Mouse (Mus musculus) c-Kit-positive CD71-negative TER-119-negative erythroid progenitor cells, embryonic 14.5 days (primary cell): ENCODE measurements around the gene Abhd14b.

ENCODE experiments used
- DNase-seq: peaks from one replicate; pipeline ENCODE4 v3.0.0-alpha.2; 2013; ENCODE audit warnings: low read depth

Gene Abhd14b

DNA sequence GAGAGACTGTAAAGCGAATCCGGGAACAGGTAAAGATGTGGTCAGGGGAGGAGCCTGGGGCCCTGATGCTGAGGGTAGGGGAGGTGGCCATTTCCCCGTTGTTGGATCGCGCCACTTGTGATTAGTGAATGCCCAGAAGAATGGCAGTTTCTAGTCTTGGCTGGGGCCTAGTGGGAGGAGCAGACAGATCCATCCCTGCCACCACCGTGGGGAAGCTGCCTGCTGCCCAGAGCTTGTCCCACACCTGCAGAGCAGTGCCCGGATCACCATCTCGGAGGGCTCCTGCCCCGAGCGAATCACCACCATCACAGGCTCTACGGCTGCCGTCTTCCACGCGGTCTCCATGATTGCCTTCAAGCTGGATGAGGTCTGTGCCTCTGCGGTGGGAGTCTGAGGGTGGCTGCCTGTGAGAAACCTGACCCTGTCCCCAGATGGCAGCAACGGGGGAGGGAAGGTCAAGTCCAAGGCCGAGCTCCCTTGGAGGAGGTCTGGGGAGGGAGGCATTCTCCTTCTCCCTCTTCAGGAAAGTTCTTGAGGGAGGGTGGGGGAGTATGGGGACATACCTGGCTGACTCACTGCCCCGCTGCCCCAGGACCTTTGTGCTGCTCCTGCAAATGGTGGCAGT is 13.3 kb downstream of the Abhd14b start:
- no peak for DNase-seq

DNA sequence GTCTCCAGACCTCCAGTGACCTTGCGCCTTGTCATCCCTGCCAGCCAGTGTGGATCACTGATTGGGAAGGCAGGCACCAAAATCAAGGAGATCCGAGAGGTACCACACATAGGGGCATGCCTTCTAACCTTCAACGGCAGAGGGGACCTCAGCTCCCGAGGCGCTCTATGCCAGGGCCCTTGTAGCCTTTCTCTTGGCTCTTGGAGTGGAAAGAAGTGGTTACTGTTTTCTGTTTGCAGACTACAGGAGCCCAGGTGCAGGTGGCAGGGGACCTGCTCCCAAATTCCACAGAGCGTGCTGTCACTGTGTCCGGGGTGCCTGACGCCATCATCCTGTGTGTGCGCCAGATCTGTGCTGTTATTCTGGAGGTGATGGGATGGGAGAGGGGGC is 13.8 kb downstream of the Abhd14b start:
- DNase-seq = no peak

DNA sequence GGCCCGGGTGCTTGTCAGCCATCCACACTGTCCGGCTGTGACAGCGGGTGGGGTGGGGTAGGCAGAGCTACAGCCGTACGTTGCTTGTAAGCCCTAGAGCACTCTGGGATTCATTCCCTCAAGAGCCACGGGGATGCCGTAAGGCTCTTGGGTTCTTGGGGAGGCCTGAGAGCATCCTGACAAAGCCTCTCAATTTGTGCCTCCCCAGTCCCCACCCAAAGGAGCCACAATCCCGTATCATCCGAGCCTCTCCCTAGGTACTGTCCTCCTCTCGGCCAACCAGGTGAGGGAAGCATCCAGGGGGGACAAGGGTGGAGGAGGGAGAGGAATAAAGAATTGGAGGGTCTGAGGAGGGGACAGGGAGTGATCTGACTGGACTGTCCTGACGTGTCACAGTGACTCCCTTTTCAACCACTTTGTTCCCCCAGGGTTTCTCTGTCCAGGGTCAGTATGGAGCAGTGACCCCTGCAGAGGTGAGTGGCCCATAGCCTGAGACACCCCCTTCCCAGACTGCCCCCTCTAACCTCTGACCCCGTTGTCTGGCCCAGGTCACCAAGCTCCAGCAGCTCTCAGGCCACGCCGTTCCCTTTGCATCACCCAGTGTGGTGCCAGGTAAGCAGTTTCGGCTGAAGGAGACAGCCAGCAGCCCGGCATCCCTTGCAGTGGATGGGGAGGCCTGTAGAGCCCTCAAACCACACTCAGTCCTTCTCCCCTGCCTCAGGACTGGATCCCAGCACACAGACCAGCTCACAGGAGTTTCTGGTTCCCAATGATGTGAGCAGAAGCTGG is 14.6 kb downstream of the Abhd14b start:
- DNase-seq = no peak

DNA sequence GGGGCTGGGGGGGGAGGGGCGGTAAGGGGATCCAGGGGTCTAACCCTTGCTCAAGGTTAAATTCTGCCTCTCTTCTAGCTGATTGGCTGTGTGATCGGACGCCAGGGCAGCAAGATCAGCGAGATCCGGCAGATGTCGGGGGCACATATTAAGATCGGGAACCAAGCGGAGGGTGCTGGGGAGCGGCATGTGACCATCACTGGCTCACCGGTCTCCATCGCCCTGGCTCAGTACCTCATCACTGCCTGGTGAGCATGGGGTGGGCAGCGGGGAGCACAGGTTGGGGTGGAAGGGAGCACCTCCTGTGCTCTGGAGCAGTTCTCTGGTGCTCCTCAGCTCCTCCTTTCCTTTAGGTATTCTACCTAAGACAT is 15.2 kb downstream of the Abhd14b start:
- no peak for DNase-seq

DNA sequence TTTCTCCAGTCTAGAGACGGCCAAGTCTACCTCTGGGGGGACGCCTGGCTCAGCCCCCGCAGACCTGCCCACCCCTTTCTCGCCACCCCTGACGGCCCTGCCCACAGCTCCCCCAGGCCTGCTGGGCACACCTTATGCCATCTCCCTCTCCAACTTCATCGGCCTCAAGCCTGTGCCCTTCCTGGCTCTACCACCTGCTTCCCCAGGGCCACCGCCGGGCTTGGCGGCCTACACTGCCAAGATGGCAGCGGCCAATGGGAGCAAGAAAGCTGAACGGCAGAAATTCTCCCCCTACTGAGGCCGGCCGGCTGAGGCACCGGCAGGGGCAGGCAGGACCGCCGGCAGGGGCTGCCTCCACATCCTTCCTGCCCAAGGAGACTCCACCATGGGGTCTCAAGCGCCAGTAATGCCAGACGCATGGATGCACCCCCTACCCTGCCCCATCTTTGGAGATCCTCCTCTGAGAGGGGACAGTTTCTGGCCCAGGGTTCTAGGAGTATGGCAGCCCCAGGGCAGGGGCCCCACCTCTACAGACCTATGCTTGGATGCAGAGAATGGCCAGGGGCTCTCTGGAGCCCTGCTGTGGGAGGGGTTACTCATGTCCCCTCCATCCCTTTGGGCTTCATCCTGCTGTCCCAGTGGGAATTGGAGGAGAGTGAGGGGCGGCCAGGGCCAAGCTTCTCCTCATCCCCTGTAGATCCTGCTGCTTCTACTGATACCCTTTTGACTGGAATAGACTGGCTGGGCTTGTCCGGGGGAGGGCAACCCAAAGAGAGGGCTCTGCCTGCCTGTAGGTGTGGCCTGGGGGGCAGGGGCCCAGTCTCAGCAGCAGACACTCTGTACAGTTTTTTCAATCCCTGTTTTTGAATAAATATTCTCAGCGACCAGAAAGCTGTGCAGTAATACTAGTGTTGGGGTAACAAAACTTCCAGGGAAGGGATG is 16.1 kb downstream of the Abhd14b start:
- DNase-seq = no peak

DNA sequence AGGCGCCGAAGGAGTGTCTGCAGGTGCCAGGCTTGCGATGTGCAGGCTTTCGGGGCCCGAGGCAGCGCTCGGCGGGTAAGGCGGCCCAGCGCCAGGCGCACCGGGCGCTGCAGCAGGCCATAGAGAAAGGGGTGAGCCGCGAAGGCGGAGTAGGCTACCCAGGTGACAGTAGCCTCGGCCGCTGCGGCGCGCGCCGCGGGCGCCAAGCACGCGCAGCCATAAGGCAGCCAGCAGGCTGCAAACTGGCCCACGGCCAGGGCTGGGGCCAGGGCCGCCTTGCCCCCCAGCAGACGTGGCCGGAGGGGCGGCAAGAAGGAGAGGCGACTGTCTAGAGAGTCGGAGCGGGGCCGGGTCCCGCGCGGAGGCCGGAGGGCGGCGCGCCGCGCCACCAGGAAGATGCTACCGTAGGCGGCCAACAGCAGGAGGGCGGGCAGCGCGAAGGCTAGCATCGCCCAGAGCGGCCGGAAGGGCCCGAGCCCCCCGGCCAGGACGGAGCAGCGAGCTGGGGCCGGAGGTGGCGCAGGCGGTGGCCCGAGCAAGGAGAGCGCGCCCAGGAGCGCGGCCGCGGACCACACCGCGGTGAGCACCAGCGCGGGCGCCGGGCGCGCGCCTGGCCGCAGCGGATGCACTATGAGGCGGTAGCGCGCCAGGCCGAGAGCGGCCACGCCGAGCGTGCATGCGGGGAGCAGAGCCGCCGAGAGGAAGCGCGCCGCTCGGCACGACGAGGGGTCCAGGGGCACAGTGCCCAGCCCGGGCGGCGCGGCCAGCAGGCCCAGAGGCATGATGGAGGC is 17.7 kb downstream of the Abhd14b start:
- no peak for DNase-seq

DNA sequence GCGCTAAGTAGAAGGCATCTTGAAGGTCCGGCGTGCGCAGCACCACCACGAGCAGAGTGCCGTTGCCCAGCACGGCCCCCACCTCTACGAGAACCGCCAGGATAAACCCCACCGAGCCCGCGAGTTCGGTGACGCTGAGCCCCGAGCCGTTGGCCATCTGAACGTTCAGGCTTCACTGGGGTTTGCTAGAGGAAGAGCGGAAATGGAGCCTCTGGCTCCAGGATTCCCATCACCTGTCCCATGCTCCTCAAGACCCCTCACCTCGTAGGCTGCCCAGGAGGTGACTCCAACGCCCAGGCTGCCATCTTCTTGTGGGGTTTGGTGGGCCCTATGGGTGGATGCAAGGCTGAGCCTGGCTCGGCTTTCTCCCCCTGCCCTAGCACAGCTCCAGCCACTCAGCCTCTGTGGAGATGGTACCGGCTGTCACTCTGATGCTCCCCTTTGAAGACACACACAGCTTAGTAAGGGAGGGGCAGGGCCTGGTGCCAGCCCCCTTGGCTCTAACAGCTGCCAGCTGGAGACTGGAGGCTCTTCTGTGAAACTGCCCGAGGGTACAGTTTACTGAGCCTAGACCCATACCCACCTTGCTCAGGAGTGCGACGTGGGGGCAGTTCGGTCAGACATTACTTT is 18.4 kb downstream of the Abhd14b start, which contains the start of gene Gpr62:
Gpr62 (minus strand) TSS at position 368 of the 630 bp plus-strand sequence.
- DNase-seq = no peak

DNA sequence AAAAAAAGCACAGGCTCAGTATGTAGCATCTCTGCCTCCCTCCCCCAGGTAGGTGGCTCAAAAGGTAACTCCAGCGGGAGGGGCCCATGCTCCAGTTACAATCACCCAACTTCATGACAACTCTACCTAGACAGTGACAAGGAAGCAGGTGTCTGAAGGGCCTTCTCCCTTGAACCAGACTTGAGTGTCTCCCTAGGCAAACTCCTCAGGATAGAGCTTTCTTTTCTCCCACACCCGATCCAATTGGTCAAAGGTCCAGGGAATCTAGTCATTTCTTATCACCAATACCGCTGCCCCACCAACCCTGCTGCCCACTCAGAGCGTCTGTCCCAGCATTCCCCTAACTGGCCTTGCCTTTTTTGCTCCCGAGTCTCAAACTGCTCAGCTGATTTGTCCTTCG is 19.5 kb downstream of the Abhd14b start:
- DNase-seq = no peak

DNA sequence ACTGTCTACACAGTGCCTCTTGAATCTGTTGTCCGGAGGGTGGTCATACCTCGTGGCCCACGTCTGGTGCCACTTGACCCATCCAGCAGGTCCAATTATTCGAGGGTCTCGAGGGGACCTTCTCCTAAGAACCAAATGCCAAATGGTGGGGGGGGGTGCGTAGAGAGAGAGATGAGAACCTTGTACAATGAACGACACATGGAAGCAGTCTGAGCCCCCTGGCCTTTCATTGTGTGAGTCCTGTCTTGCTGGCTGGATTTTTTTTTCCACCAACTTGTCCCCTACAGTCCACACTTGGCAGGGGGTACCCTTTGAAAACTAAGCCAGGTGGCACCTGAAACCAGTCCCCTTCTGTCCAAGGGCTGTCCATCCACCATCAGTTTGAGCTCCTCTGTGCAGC is 20.5 kb downstream of the Abhd14b start:
- no peak for DNase-seq

DNA sequence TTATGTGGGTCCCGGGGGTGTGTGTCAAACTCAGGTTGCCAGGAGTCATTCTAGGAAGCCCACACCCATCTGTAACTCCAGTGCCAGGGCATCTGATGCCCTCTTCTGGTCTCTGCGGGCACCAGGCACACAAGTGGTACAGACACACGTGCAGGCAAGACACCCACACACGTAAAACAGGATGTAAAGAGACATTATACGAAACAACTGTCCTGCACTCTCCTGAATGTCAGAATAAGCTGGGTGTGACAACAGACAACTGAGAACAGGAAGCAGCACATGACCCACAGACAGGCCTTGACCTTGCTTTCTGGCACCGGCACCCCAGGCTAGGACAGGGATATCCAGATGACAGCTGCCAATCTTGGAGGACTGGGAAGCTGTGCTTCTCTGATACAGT is 22.1 kb downstream of the Abhd14b start:
- no peak for DNase-seq

DNA sequence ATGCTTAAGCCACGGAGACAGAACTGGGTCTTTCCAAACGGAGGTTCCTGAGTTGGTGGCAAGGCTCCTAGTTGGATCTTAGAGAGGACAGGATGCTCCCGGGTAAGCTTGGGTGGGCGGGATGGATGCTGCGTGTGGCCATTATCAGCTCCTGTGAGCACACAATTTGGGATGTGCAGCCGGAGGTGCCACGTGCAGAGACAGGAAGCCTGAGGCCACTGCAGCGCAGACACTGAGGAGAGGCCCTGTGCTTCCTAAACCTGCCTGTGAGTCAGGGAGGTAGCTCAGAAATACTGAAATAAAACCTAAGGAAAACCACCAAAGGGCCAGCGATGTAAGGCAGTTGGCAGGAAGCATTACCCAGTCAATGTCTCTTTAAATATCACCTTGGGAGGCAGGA is 22.5 kb downstream of the Abhd14b start:
- DNase-seq = no peak

DNA sequence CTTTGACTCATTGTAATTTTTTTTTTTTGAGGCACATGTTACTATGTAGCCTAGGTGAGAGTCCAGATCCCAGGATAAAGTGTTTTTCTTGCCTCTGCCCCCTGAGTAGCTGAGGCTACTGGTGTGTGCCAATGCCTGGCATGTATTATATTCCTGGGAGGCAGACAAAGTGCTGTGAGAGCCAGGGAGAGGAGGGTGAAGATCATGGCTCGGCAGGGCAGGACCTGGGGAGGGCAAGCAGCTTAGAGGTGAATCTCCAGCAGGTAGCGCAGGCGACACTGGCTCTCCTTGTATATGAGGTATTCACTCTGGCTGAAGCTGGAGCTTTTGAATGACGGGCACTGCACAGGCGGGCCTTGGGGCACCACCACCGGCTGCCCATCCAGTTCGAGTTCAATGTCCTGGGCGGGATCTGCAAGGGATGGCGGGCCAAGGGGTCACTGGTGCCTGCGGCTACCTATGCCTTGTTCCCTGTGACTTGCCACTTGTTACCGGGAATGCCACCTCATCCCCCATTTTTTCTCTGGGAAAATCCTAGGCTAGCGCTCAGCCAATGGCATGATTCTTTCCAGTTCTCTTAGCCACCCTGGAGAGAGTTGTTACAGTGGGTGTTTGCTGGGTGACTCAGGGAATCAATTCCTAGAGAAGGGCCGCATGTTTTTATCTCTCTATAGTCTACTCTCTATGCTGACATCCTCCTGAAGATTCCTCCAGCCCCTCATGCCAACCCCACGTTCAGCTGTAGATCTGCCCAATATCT is 23.9 kb downstream of the Abhd14b start:
- DNase-seq = no peak

DNA sequence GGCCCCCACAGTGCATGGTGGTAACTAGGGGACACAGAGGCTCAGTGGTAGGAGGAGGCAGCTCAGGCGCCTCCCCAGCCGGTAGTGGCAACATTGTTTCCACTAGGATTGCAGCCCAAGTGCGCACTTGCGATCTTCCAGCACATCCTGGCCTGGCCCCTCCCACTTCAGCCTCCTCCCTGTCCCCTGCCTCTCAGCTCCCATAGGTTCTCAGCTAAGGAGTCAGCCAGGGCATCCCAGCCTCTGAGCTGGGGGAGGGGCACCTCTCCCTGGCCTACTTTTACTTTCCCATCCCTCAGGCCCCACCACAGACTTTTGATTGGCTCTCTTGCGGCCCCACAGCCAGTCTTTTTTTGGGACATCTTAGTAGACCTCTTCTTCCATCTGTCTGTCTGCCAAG is 24.6 kb downstream of the Abhd14b start:
- DNase-seq = no peak

DNA sequence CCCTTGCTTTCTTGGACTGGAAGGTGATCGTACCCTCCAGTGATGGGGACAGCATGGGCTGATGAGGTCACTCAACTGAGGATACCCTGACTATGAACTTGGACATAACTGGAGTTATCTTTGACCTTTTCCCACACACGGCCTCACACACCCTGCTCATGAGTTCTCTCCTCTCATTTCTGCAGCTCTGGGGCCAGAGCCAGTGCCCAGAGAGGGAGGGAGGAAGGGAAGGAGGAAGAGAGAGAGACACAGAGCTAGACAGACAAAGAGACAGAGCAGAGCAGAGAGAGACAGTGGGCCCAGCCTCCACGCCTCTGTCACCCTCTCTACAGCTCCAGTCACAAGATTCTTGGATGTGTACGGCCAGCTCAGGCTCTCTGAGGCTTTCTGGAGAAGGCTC is 25.1 kb downstream of the Abhd14b start:
- DNase-seq = no peak

DNA sequence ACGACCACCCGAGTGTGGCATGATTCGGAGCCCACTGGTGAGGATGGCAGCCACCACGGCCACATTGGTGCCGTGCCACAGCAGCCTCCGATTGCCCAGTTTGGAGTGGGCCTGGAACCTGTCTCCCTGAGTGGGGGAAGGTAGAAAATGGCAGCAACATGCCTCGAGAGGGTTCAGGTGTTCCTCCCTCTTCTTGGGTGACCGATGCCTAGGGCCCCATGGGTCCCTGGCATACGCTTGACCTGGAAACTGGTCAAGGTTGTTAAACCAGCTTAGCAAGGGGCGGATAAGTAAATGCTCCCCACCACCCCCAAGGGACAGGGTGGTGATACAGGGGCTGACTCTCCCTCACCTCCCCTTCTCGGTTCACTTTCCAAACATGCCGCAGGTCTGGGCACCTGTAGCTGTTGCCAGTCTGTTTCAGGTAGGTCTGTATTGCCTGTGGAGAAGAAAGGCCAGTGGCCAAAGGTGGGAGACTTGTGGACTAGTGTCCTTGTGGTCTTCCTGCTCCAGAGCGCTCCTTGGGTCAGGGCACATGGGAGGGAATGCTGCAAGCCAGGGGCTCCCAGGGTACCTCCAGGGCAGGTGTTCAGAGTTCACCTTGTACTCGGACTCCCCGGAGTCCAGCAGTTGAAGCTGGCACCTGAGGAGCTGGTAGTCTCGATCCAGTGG is 26.0 kb downstream of the Abhd14b start:
- DNase-seq = no peak

DNA sequence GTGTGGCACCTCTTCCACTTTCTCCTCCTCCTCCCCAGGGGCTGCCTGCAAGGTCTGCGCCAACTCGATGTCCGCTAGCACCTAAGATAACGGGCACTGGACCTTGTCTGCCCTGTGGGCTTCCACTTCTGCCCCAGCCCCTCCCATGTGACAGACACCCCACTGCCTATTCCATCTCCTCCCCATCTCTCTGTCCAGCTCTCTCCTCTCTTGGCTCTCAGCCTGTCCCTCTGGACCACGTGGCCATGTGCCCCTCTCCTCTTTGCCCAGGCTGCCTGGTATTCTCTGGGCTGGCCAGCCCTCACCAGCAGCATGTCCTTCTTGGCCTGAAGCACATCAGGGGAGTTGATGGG is 26.5 kb downstream of the Abhd14b start:
- DNase-seq = no peak

DNA sequence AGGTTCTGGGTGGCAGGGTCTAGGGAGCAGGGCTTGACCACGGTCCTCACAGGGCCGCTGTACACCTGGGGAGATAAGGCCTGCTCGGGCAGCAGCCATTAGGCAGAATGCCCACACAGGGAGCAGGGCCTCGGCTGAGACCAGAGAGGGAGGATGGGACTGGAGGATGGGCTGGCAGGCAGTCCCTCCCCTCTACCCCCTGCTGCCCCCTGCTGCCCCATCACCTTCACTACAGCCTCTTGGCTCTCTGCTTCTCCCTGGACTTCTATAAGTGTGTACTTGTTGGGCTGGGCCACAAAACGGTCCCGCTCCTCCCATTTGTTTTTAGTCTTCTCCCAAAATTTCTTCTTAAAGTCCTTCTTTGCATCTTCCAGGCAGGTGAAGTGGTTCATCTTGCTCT is 27.2 kb downstream of the Abhd14b start:
- no peak for DNase-seq

DNA sequence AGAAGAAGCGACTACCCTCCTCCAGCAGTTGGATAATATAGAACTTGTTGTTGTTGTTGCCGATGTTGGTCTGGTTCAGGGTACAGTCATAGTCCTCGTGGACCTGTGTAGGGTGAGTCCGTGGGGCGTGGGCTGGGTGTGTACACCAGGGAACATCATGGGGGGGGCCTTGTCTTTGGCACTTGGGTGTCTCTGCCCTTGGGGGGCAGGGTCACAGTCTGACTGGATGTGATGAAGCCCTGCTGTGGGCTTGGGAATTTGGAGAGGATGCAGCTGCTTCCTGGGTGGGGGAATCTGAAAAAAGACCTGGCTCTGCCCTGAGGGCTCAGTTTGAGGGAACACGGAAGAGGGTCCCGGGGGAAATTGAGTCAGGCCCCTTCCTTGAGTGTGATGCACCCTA is 27.8 kb downstream of the Abhd14b start:
- DNase-seq = no peak

DNA sequence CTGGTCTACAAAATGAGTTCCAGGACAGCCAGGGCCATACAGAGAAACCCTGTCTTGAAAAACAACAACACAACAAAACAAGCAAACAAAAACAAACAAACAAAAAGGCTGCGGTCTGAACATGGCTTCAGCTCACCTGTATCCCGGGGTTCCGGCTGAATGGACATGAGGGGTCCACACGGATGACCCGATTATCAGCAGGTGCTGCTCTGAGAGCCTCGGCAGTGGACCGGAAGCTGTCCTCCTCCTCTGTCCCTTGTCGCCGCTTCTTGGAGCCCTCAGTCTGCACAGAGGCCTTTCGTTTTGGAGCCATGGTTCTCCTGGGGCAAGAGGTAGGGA is 28.4 kb downstream of the Abhd14b start, which contains the start of gene Rrp9:
Rrp9 (plus strand) TSS at position 301 of the 339 bp plus-strand sequence.
- no peak for DNase-seq
